Mouse (Mus musculus) liver, adult 2 months (tissue): ENCODE data around the gene Cacng4.

Experiments
- CTCF ChIP-seq: fragments of 200-500 bp; IDR thresholded peaks from 2 replicates; pipeline ENCODE4 v1.5.1; 2011; ENCODE audit warnings: low read depth, low read length, control low read depth
- POLR2A ChIP-seq: fragments of 200-500 bp; IDR thresholded peaks from 2 replicates; pipeline ENCODE4 v1.6.1; 2011; ENCODE audit warnings: low read length, control low read depth; ENCODE audit not compliant: insufficient read depth; ENCODE audit errors: extremely low read depth

DNA sequence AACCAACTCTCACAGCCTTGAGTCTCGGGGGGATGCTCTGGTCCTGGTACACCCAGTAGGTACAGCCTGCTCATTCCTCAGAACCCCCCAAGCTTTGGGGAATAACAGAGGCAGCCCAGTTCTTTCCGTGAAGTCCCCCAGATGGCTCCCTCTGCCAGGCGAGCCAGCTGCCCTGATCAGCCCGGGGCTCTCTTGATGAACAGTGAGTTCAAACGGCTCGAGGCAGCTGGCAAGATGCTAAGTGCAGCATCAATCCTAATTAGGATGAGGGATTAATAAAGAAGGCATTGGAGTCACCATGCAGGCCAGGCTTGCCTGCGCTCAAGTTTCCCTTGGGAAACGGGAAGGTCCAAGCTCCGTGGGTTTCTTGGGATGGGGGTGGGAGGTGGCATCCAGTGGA is 2.2 kb downstream of the Cacng4 start:
- no peak for TF ChIP-seq CTCF
- no peak for TF ChIP-seq POLR2A
